8 mouse cellular contexts compared by ENCODE assay signal in genomic region chr11:54786858-54787487, GRCm38 (mm10). TPM values are rescaled to one million over a fixed set of nuclear protein-coding genes. Genes with fewer than 3 reads are reported as not detected.
DNase-seq lines count a peak whose midpoint lies in the region; ATAC-seq lines count a peak whose summit lies in the region.

No protein-coding gene starts in this region.

- H3K4me2 ChIP-seq in intestine, embryonic 16.5 days (ENCODE audit: low read depth, low read length), result peak overlapping the region; percentile 63
- peak overlapping the region; percentile 70 for H3K4me2 ChIP-seq in limb, embryonic 15.5 days
- H3K4me2 ChIP-seq in midbrain, embryonic 16.5 days (ENCODE audit: low read length), result peak overlapping the region; percentile 61

- peak; percentile 49 for DNase-seq in layer of hippocampus, adult 11-12 months (ENCODE audit: low spot score)
- no peak for DNase-seq in layer of hippocampus, adult 9-10 months (ENCODE audit: low spot score)
- peak; percentile 77 for DNase-seq in embryo, embryonic 9.5 days (ENCODE audit: extremely low spot score)
- peak; percentile 36 to 60 for DNase-seq in gastrocnemius, postnatal 4 days (ENCODE audit: low spot score in 2 of 2)
- DNase-seq in spleen, postnatal 4 days (ENCODE audit: low spot score in 2 of 2), result peak; percentile 61 to 83

- no peaks in the 10 kb centered on the region for H3K36me3 ChIP-seq in intestine, embryonic 16.5 days (ENCODE audit: control insufficient read depth, insufficient read depth, low read length)
- no peaks in the 10 kb centered on the region for H3K36me3 ChIP-seq in limb, embryonic 15.5 days
- no peaks in the 10 kb centered on the region for H3K36me3 ChIP-seq in midbrain, embryonic 16.5 days (ENCODE audit: control insufficient read depth, insufficient read depth, low read length)

- WGBS in intestine, embryonic 16.5 days, result under 1% methylated on average over 54 of the region's 54 CpGs
- under 1% methylated on average over 51 of the region's 54 CpGs for WGBS in limb, embryonic 15.5 days
- WGBS in midbrain, embryonic 16.5 days, result 0% methylated on average over 50 of the region's 54 CpGs

- peak overlapping the region; percentile 97 for H3K4me3 ChIP-seq in intestine, embryonic 16.5 days (ENCODE audit: low read length)
- H3K4me3 ChIP-seq in limb, embryonic 15.5 days, result peak overlapping the region; percentile 84
- peak overlapping the region; percentile 80 for H3K4me3 ChIP-seq in midbrain, embryonic 16.5 days (ENCODE audit: low read depth, low read length)

- peaks cover 14% of the 10 kb centered on the region for H3K4me1 ChIP-seq in intestine, embryonic 16.5 days (ENCODE audit: control insufficient read depth, insufficient read depth, low read length)
- H3K4me1 ChIP-seq in limb, embryonic 15.5 days, result peaks cover 9% of the 10 kb centered on the region; the same call in 1 of the 2 replicates
- H3K4me1 ChIP-seq in midbrain, embryonic 16.5 days (ENCODE audit: control insufficient read depth, insufficient read depth, low read length), result peaks cover 21% of the 10 kb centered on the region

- peak overlapping the region; percentile 94 for H3K9ac ChIP-seq in intestine, embryonic 16.5 days (ENCODE audit: low read depth, low read length)
- H3K9ac ChIP-seq in limb, embryonic 15.5 days, result peak overlapping the region; percentile 89
- peak overlapping the region; percentile 94 for H3K9ac ChIP-seq in midbrain, embryonic 16.5 days (ENCODE audit: low read depth, low read length)

- no peaks in the 10 kb centered on the region for H3K9me3 ChIP-seq in intestine, embryonic 16.5 days (ENCODE audit: control insufficient read depth, low read length)
- no peaks in the 10 kb centered on the region for H3K9me3 ChIP-seq in limb, embryonic 15.5 days
- no peaks in the 10 kb centered on the region for H3K9me3 ChIP-seq in midbrain, embryonic 16.5 days (replicated peaks; ENCODE audit: control insufficient read depth, low read length, poor library complexity, severe bottlenecking)

- H3K27ac ChIP-seq in intestine, embryonic 16.5 days (ENCODE audit: low read length), result peak overlapping the region; percentile 97
- peak overlapping the region; percentile 99 for H3K27ac ChIP-seq in limb, embryonic 15.5 days
- peak overlapping the region; percentile 97 for H3K27ac ChIP-seq in midbrain, embryonic 16.5 days (ENCODE audit: low read length)

- no peaks in the 10 kb centered on the region for H3K27me3 ChIP-seq in intestine, embryonic 16.5 days (replicated peaks; ENCODE audit: control insufficient read depth, insufficient read depth, low read length)
- H3K27me3 ChIP-seq in limb, embryonic 15.5 days, result no peaks in the 10 kb centered on the region
- H3K27me3 ChIP-seq in midbrain, embryonic 16.5 days (ENCODE audit: control insufficient read depth, insufficient read depth, low read depth, low read length), result no peaks in the 10 kb centered on the region

- ATAC-seq in intestine, embryonic 16.5 days, result peak; percentile 83
- ATAC-seq in limb, embryonic 15.5 days (ENCODE audit: insufficient number of reproducible peaks, low FRiP score, low TSS enrichment, low read depth), result peak; percentile 81
- ATAC-seq in midbrain, embryonic 16.5 days, result peak; percentile 89

RNA-seq across cellular contexts. Expression of gene Cdc42se2, which starts 0.5 kb away (rescaled TPM):
- total RNA-seq in gastrocnemius, postnatal 4 days (2021), result 10 to 100 TPM; 30.9 to 36.3 TPM
- 70.0 and 72.9 TPM in 2 replicates for polyA plus RNA-seq in intestine, embryonic 16.5 days (2015; fragmentation: Nextera tagmentation; extraction: Ambion mirVana)
- polyA plus RNA-seq in limb, embryonic 15.5 days (2015; fragmentation: Nextera tagmentation; extraction: Ambion mirVana), result 59.8 and 67.2 TPM in 2 replicates
- 144 and 153 TPM in 2 replicates for polyA plus RNA-seq in midbrain, embryonic 16.5 days (2015; fragmentation: Nextera tagmentation; extraction: Ambion mirVana)
